Mouse (Mus musculus): ENCODE data around the gene Pfkfb2. TPM values are rescaled to one million over a fixed set of nuclear protein-coding genes. Genes with fewer than 3 reads are reported as not detected.

Pfkfb2 gene
- total RNA-seq, 2 experiments from 2014 or later: 9.2 to 13.9 TPM

DNA sequence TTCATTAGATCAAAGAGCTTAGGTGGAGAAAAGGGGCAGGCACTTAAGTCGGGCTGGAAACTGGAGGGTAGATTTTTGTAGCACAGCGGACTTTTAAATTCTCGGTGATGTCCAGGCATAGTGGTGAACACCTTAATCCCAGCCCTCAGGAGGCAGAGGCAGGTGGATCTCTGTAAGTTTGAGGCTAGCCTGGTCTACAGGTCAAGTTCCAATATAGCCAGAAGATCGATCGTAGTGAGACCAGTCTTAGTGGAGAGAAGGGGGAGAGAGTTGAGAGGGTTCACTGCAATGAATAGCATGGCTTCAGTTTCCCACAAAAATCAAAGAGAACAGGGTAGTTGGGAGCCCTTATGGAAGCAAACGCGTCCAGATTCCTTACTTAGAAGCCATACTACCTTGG lies 8.9 kb upstream of the Pfkfb2 start:
- DNase-seq: no peak

DNA sequence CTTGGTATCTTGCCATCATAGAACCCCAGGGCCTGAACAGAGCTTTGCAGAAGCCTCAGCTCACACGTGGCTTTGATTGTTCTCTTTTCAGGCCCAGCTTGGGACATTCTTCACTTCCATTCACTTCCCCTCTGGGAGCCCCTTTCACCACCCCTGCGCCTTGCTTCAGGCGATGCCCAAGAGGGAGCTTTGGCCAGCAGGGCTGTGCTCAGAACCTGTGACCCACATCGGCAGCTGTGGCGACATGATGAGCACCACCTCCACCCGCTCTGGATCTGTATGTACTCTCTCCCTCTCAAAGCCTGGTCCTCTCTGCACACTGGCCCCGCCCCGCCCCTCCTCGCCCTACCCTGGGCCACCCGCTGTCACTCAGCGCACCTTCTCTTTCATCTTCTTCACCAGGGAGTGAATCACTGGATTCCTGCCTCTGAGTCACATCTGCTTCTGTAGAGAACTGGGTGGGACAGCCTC lies 8.4 kb upstream of the Pfkfb2 start:
- DNase-seq: no peak

DNA sequence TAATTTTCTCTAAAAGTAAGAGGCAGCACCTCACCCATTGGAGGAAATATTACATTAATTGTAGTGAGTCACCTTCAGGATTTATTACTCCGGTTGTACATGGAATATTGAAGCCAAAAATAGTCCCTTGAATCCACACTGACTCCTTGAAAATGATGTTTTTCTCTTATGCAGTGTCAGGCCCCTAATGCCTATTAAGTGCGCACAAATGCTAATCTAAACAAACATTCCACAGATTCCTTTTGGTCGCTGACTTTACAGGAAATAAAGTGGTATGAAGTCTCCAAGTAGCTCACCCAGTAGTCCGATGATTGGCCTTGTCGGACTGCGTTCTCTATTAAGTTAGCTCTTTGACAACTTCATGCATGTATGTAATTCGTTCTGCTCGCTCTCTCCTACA lies 5.8 kb upstream of the Pfkfb2 start:
- DNase-seq: no peak

DNA sequence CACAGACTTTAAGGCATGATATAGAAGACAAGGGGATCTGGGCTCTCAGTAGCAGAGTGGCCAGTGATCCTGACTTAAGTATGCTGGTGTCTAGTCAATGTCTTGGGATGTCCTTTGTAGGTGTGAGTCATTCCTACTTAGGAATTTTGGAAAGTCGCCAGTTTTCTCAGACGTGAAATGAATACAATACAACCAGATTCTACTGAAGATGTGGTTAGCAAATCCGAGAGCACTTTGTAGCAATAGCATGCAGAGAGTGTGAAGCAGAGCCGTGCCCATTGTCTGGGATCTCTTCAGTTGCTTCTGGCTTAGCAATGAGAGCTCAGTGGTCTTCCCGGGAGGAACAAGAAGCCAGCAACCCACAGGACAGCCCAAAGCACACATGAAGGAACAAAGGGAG lies 5.4 kb upstream of the Pfkfb2 start:
- DNase-seq: no peak

DNA sequence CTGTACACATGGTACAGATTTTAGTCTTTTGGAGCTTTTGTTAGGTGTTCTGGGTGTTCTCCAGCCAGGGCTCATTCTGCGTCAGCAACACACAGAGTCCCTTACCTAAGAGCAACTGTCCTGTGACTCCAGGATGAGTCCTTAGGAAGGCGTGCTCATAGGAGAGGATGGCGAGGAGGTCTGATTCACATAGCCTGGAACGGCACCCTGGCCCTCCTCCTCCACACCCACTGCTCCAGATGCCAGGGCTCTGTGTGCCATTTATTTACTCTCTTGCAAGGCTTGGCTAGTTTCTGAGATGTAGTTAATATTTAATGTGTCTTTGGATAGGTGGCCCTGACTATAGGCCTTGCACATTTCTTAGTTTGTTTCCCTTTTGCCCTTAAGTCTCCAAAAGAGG lies 4.6 kb upstream of the Pfkfb2 start:
- DNase-seq: no peak

DNA sequence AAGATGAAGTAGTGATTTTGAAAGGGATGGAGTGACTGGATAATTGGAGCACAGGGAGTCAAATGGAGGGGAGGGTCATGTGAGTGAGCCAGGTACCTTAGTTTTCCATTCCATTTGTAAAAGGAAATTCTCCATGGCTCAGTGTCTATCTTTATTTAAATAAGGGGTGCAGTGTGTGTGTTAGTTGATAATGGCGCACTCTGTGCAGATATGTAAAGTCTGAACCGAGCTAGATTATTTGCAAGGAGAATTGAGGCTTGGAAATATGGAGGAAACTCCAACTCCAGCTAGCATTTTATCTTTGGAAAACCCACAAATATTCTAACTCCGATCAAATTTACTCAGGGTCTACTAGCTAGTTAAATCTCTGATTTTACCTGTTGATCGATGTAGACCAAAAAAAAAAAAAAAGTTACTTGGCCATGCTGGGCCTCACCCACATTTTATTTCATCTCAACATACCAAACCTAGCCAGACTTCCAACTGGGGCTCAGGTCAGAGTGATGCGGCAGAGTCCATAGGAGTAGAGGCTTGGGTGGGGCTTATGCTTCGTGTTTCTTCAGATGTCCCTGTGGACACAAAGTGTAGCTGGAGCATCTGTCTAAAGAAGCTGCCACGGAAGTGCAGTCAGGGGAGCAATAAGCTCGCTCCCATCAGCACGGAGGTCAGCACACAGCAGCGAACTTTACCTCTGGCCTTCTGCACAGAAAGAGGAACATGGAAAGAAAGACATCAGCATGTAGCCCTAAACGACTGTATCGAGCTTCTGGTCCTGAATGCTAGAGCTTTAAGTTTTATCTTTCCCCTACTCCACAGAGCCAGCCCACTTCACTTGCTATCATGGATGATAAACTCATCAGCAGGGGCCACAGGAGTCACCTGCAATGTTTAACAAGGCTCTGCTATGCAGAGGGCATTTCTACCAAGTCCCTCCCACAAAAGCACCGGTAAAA lies 3.9 kb upstream of the Pfkfb2 start:
- no peak for DNase-seq

DNA sequence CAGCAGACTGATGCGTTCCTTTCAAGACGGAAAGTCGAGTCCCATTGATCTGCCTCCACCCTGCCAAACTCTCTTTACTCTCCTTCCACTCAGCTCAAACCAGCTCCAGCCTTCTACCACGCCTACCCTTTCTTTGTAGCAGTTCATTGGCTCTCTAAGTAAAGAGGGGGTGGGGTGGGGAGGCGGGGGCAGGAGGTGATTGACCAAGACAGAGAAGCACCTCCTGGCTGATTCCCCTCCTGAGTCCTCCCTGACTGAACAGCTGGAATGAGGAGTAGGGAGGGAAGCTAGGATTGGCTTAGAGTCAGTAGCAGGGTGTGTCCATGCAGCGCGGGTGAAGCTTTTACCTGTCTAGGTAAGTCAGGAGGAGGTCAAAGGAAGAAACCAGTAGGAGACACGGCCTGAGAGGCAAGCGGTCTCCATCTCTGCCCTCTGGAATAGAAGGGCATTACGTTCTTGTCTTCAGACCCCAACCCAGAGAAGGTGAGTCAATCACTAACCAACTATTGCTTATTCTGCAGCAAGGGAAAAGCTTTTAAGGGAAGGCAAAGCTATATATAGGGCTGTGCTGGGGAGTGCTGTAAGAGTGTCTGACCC lies 2.8 kb upstream of the Pfkfb2 start, which contains the start of gene AA986860:
Gene AA986860, plus strand, starts transcription at position 236 of the 597 bp plus-strand sequence.
- no peak for DNase-seq

DNA sequence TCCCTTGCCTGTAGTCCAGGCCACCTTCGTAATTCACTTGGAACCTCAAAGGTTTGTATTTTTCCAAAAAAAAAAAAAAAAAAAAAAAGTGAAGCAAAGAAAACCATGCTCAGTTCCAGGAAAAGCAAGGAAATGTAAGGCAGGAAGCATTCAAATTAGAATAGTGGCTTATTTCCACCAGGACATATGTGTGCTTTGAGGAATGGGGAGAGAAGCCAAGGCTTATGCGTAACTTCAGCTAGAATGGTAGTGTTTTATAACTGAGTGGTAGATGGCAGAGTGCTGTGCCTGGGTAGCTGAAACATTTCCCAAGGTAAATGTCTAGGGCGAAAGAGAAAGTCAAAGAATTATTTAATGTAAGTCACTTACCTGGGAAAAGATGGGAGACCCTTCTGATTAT lies 345 bp downstream of the Pfkfb2 start:
- DNase-seq: no peak

DNA sequence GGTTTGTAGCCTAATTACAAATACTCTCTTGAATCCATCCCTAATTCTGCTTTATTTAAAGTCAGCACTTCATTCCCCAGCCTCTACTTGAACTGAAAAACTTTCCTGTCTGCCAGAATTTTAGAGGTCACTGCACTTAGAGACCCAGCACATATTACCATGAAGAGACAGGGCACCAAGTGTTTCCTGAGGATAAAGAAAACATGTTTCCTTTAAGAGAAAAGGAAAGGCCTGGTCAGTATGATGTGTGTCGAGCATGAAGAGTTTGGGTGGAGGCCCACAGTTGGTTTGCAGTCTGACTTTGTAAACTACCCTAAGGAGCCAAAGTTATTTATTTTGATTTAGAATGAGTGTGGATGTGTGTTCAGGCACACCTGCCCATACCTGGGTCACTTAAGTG lies 983 bp downstream of the Pfkfb2 start:
- no peak for DNase-seq

DNA sequence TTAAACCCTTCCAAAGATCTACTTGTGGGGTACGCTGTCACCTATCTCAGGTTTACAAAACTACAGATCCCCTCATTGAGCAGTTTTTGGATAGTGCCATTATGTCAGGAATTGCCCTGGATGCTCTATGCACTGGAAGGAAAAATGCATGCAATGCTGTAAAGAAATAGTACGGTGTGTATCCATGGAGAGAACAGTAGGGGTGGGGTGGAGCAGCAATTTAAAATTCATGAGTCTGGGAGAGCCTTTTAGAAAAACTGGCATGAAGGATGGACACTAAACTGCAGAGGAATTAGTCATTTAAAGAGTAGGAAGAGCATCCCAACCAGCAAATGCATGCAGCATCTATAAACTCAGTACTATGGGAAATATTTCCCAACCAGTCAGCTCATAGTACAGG lies 2.7 kb downstream of the Pfkfb2 start:
- DNase-seq: no peak

DNA sequence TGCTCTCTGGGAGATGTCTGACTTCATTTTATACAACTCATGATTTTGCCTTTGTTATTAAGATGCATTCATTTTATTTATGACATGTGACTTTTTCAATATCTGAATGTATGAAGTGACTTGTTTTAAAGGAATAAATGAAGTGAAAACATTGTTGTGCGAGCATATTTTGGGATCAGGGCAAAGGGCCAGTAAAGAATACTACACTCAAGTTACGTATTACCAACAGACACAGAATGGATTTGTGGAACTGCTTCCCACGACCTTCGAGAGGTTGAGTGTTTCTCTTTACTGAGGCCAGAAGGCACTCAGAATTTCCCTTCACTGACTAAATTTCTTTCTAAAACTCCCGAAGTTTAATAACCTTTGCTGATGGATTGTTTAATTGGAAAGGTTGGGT lies 4.8 kb downstream of the Pfkfb2 start:
- DNase-seq: no peak

DNA sequence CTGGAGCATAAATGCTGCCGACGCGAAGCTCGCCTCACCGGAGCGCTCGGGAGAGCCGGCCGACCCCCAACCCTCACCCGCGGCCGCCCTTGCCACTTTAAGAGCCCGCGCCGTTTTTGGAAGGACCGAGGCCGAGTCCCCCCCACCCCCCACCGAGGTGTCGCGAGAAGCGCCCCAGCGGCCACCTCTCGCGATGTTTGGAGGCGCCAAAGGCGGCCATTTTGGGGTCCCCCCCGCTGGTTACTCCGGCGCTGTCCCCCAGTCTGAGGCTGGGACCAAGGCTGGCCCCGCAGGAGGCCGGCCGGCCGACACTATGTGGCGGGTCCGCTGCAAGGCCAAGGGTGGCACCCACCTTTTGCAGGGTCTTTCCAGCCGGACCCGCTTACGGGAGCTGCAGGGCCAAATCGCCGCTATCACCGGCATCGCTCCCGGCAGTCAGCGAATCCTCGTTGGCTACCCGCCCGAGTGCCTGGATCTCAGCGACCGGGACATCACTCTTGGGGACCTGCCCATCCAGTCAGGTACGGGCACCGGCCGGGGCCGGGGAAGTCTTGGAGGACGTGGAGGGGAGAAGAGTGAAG lies 11.7 kb downstream of the Pfkfb2 start, which contains the start of gene Yod1:
Gene Yod1, plus strand, starts transcription at position 37 of the 581 bp plus-strand sequence.
- peak; percentile 95 for DNase-seq

DNA sequence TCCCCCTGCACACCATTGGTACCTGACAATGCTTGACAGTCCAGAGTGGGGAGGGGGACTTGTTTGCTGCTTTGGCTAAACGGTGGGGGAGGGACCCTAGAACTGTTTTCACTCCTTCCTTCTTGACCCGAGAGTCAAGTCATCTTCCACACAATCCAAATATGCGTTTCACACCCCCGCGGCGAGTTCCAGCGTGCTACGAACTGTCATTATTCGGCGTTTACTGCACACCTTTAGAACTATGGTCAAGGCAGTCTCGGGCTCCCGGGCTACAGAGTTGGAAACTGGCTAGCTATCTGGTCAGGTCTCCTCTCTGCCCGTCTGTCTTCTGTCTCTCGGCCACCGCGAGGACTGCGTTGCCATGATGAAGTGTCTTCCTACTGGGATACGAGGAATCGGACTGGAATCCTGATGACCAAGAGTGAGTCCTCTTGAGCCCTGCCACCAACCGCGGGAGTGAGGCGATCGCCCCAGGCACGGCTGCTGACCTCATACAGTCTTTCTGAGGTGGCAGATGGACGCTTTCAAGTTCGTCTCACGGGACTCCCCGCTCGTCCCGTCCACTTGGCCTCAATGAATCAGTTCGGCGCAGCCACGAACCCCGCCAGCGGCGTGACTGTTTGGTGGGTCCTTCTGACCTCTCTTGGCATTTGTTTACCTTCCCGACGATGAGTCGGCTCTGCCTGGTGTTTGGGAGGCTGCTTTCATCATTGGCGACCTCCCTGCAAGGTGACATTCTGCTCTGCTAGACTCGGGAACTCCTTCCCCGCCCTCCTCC lies 12.4 kb downstream of the Pfkfb2 start:
- peak; percentile 51 for DNase-seq

DNA sequence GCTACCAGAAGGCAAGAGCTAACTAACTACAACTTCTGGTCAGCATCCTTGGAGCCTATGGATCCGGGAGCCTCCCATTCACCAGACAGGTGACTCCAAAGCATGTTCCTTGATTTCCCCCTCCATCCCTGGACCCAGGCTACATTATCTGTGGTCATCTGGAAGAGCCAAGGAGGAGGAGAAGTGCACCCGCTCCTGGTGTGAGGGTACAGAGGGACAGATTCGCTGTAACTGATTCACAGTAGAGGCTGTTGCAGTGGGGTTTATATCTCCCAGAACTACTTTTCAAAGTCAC lies 12.9 kb downstream of the Pfkfb2 start:
- no peak for DNase-seq

DNA sequence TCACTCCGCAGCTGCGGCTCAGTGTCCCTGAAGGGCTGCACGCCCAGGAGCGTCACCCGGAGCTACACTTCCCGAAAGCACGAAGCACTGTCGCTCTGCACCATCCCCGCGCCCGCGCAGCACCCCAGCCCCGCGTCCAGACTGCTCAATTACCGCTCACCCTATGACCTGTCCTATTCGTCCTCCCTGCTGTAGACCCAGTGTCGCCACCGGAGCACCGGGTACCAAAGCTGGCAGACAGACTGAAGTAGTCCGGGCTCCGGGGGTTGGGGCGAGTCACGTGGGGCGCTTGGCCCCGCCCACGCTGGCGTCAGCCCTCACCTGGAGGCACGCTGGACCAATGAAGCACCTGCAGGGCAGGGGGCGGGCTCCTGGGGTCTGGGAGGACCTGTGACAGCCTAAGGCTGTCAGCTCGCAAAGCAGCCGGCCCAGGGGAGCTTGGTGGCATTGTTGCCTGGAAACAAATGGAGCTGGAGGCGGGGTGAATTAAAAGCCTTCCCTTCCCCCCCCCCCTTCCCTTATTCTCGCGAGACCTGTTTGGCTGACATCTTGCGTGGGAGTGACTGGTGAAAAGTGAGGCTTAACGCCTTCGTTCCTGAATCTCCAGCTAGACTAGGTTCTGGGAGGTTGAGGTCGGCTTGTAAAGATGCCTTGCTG lies 13.4 kb downstream of the Pfkfb2 start, which contains the start of gene Gm29427:
Gene Gm29427, minus strand, starts transcription at position 239 of the 657 bp plus-strand sequence.
- DNase-seq: peak; percentile 84

DNA sequence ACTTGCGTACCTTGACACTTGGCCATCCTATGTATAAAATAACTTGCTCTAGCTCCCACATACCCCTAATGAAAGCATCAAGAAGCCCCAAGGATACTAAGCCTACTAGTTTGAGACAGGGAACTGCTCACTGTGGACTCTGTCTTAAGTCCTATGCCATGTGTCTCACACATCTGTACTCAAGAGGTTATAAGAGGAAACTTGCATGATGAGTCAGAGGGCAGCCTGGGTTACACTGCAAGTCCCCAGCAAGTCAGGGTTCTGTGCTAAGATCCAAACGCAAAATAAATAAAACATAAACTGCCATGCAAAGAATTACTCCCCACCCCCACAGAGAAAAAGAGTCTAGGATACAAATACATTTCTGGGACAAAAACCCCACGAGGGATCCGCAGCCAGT lies 15.0 kb downstream of the Pfkfb2 start:
- no peak for DNase-seq

DNA sequence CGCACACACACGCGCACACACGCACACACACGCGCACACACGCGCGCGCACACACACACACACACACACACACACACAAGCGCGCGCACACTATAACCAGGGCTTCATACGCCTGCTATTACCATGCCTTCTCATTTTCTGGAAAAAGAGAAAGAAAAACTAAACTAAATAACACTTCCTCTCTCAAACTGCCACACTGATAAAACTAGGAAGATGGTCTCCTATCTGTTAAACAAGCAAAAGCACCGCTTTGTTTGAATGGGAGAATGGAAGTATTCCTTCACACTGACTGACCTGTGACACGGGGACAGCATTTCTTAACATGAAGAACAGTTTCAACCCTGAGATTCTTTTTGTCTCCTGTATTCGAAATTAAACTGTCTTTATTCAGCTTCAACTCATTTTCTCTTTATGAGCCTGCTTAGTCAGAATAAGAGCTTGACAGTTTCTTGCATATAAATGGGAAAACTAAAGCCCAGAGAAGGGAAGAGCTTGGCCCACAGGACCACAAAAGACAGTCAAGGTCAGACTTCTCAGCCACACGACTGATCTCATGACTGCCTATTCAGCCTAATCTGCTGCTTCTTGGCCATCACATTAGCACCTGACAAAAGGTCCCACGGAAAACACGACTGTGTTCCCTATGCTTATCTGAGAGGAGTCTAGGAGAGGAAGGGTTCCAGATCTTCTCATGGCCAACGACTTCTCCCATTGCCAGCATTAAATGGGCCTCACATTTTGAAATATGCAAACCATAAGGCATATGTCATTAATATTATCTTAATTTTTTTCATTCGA lies 18.6 kb downstream of the Pfkfb2 start:
- DNase-seq: no peak

DNA sequence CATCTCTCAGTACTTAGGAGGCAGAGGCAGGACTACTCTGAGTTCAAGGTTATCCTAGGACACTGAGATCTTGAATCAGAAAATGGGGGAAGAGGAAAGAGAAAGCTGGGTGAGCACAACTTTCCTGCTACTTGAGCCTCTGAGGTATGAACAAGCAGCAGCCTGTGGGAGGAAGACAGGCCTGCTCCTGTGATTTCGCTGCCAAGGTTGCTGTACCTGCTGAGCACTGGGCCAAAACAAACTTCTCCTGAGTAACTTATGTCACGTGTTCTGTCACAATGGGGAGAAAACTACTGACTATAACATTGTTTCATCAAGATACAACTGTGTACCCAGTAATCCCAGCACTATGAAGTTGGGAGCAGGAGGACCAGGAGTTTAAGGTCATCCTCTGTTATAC lies 25.4 kb downstream of the Pfkfb2 start:
- no peak for DNase-seq

DNA sequence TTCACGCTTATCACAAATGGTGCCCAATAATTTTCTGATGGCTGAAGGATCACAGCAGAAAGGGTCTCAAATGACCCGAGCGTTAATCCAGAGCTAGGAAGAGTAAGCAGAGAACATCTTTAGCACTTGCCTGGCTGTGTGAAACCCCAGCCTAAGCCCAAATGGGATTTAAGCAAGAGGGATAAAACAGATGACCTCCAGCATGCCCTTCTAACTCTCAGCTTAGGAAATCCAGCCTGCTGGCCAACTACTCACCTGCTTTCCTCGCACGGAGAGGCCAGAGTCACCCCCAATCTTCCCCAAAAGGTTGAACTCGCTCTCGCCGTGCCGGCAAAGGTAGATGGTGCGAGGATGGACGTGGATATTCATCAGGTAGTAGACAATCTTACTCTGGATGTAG lies 27.1 kb downstream of the Pfkfb2 start:
- no peak for DNase-seq

DNA sequence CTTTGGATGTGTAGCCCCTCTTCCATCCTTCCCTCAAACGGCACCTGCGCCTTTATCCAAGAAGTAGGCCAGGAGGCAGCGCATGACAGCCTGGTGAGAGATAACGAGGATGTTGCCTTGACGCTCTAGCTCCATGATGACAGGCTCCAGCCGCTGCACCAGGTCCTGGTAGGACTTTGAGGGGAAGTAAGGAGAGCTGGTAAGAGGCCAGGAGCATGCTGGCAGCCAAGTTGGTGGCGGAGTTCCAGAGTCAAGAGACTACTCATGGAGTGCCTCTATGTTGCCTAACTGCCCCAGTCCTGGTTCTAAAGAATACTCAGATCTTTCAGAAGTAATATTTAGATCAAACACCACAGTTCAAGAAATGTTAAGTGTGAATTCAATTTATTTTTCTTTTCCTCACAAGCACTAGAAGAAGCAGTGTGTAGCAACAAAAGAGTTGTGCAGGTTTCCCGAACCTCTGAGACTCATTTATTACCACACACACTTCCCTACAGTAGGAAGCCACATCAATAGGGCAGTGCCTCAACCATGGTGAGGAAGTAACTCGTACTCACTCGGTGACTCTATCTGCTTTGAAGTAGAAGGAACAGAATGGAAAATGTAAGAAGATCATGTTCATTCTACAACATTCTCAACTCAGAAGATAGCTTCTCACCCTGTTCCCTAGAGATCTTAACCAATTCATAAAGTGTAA lies 29.0 kb downstream of the Pfkfb2 start:
- peak; percentile 7 for DNase-seq
